Mouse (Mus musculus): ENCODE measurements around the gene Cacnb4. TPM values are rescaled to one million over a fixed set of nuclear protein-coding genes. Genes with fewer than 3 reads are reported as not detected.

Gene Cacnb4
- polyA plus RNA-seq, 1 experiment = 0.07 TPM

GRCm38 (mm10) chr2:52656722-52657121, 19.9 kb downstream of the Cacnb4 start:
- Histone ChIP-seq H3K27ac (ENCODE audit: insufficient read depth, low read depth, low read length) (no peak overlapping the region), H3K4me1 (ENCODE audit: control insufficient read depth, insufficient read depth, low read length) (no peaks in the 10 kb centered on the region), H3K4me3 (ENCODE audit: insufficient read depth, low read length) (no peak overlapping the region)
- TF ChIP-seq CTCF (IDR thresholded peaks at IDR 0.05; ENCODE audit: low read depth, low read length) (no peak), POLR2A (IDR thresholded peaks at IDR 0.05; ENCODE audit: borderline replicate concordance, low read depth, low read length) (no peak)

DNA sequence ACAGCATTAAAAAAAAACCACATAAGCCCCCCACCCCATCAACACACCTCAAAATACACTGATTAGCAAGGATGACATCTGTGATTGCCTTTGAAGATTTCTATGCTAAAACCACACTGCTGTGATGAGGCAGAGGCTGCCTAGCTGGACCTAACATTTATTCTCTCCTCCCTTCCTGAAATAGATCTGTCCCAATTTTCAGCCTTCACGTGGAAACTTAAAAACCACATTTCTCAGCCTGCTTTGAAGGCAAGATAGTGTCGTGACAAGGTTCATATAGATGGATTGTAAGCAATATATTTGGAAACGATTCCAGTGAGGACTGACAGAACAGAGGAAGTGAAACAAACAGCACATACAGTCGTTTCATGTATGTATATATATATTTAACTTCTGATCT, 22.1 kb downstream of the Cacnb4 start:
- TF ChIP-seq POLR2A (IDR thresholded peaks at IDR 0.05; ENCODE audit: borderline replicate concordance, low read depth, low read length) = no peak
- TF ChIP-seq CTCF (IDR thresholded peaks at IDR 0.05; ENCODE audit: low read depth, low read length) = no peak

GRCm38 (mm10) chr2:52651547-52651946, 25.1 kb downstream of the Cacnb4 start:
- no peak overlapping the region for H3K4me3 ChIP-seq (ENCODE audit: insufficient read depth, low read length)
- H3K27ac ChIP-seq (ENCODE audit: insufficient read depth, low read depth, low read length) = no peak overlapping the region
- TF ChIP-seq CTCF (IDR thresholded peaks at IDR 0.05; ENCODE audit: low read depth, low read length) (no peak), POLR2A (IDR thresholded peaks at IDR 0.05; ENCODE audit: borderline replicate concordance, low read depth, low read length) (no peak)
- H3K4me1 ChIP-seq (ENCODE audit: control insufficient read depth, insufficient read depth, low read length) = peaks cover 3% of the 10 kb centered on the region

More for the DNA sequence above, 22.1 kb downstream of the Cacnb4 start:
- H3K27ac ChIP-seq (ENCODE audit: insufficient read depth, low read depth, low read length) = no peak overlapping the region
- no peaks in the 10 kb centered on the region for H3K4me1 ChIP-seq (ENCODE audit: control insufficient read depth, insufficient read depth, low read length)
- H3K4me3 ChIP-seq (ENCODE audit: insufficient read depth, low read length) = no peak overlapping the region

DNA sequence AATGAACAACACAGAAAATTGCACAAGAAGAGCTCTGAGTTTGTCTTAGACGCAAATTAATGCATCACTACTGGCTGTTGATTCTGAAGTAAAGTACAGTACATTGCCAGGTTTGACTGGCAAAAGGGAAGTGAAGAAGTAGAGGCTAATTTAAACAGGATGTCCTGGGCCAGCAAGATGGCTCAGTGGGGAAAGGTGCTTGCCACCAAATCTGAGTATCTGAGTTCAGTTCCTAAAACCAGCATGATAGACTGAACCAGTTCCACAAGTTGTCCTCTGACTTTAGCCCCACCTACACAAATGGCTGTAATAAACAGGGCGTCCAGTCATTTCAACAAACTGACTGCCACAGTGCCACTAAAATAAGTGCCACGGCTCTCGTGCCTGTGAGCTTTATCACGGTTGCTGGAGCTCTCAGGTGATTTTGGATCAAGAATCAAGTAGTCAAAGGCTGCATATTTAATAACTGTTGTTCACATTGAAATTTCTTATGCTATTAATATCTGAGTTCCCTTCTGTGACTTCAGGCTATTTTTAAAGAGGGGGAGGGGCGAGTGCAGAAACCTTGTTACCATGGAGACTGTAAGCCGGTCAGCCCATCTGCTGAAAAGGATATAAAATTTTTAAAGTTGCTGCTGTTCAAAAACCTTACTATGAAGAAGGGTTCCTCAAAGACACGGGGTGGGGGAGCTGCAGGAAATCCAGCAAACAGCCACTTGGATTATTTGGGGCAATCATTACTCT, 29.2 kb downstream of the Cacnb4 start:
- no peak overlapping the region for H3K27ac ChIP-seq (ENCODE audit: insufficient read depth, low read depth, low read length)
- H3K4me1 ChIP-seq (ENCODE audit: control insufficient read depth, insufficient read depth, low read length) = peaks cover 3% of the 10 kb centered on the region
- TF ChIP-seq CTCF (IDR thresholded peaks at IDR 0.05; ENCODE audit: low read depth, low read length) = no peak
- no peak for TF ChIP-seq POLR2A (IDR thresholded peaks at IDR 0.05; ENCODE audit: borderline replicate concordance, low read depth, low read length)

GRCm38 (mm10) chr2:52643657-52644056, 33.0 kb downstream of the Cacnb4 start:
- TF ChIP-seq POLR2A (IDR thresholded peaks at IDR 0.05; ENCODE audit: borderline replicate concordance, low read depth, low read length) (no peak), CTCF (IDR thresholded peaks at IDR 0.05; ENCODE audit: low read depth, low read length) (no peak)
- no peak overlapping the region for H3K4me3 ChIP-seq (ENCODE audit: insufficient read depth, low read length)
- H3K4me1 ChIP-seq (ENCODE audit: control insufficient read depth, insufficient read depth, low read length) = peaks cover 3% of the 10 kb centered on the region
- no peak overlapping the region for H3K27ac ChIP-seq (ENCODE audit: insufficient read depth, low read depth, low read length)

More for the DNA sequence above, 29.2 kb downstream of the Cacnb4 start:
- no peak overlapping the region for H3K4me3 ChIP-seq (ENCODE audit: insufficient read depth, low read length)

- TF ChIP-seq CTCF (IDR thresholded peaks at IDR 0.05; ENCODE audit: low read depth, low read length) = no peak
- no peak for TF ChIP-seq POLR2A (IDR thresholded peaks at IDR 0.05; ENCODE audit: borderline replicate concordance, low read depth, low read length)
- H3K27ac ChIP-seq (ENCODE audit: insufficient read depth, low read depth, low read length) = no peak overlapping the region
- no peaks in the 10 kb centered on the region for H3K4me1 ChIP-seq (ENCODE audit: control insufficient read depth, insufficient read depth, low read length)
- H3K4me3 ChIP-seq (ENCODE audit: insufficient read depth, low read length) = no peak overlapping the region
These were observed 37.1 kb downstream of the Cacnb4 start for GRCm38 (mm10) chr2:52639530-52639875.

DNA sequence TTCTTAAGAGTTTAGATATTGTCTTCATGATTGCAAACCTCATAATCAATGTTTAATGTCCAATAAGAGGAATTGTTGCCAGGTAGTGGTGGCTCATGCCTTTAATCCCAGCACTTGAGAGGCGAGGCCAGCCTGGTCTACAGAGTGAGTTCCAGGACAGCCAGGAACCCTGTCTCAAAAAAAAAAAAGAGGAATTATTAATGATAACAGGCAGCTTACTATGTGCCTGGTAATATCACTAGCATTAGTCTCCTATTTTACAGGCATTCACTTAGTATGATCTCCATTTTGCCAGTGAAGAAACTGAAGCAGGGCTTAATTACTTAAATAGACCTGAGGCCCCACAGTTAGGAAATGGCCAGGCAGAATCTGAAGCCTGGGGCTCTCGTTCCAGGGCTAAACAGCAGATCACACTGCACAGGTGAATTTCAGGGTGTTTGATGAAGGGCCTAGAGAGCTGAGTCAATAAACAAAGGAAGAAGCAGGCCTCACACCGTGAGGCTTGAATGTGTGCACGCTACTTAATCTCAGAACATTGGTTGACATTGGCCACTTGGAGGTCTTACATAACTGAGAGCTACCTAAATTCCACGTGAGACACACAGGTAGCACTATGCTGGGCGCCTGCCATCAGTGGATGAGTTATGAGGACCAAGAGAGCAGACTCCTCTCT, 37.6 kb downstream of the Cacnb4 start:
- TF ChIP-seq CTCF (IDR thresholded peaks at IDR 0.05; ENCODE audit: low read depth, low read length) = no peak
- TF ChIP-seq POLR2A (IDR thresholded peaks at IDR 0.05; ENCODE audit: borderline replicate concordance, low read depth, low read length) = no peak
- Histone ChIP-seq H3K4me1 (ENCODE audit: control insufficient read depth, insufficient read depth, low read length) (no peaks in the 10 kb centered on the region), H3K27ac (ENCODE audit: insufficient read depth, low read depth, low read length) (no peak overlapping the region), H3K4me3 (ENCODE audit: insufficient read depth, low read length) (no peak overlapping the region)

- Histone ChIP-seq H3K4me3 (ENCODE audit: insufficient read depth, low read length) (no peak overlapping the region), H3K4me1 (ENCODE audit: control insufficient read depth, insufficient read depth, low read length) (no peaks in the 10 kb centered on the region), H3K27ac (ENCODE audit: insufficient read depth, low read depth, low read length) (no peak overlapping the region)
- TF ChIP-seq POLR2A (IDR thresholded peaks at IDR 0.05; ENCODE audit: borderline replicate concordance, low read depth, low read length) (no peak), CTCF (IDR thresholded peaks at IDR 0.05; ENCODE audit: low read depth, low read length) (no peak)
These were observed 38.4 kb downstream of the Cacnb4 start for GRCm38 (mm10) chr2:52638226-52638625.

GRCm38 (mm10) chr2:52636051-52636450, 40.6 kb downstream of the Cacnb4 start:
- TF ChIP-seq POLR2A (IDR thresholded peaks at IDR 0.05; ENCODE audit: borderline replicate concordance, low read depth, low read length) (no peak), CTCF (IDR thresholded peaks at IDR 0.05; ENCODE audit: low read depth, low read length) (no peak)
- Histone ChIP-seq H3K4me3 (ENCODE audit: insufficient read depth, low read length) (no peak overlapping the region), H3K27ac (ENCODE audit: insufficient read depth, low read depth, low read length) (no peak overlapping the region), H3K4me1 (ENCODE audit: control insufficient read depth, insufficient read depth, low read length) (no peaks in the 10 kb centered on the region)

DNA sequence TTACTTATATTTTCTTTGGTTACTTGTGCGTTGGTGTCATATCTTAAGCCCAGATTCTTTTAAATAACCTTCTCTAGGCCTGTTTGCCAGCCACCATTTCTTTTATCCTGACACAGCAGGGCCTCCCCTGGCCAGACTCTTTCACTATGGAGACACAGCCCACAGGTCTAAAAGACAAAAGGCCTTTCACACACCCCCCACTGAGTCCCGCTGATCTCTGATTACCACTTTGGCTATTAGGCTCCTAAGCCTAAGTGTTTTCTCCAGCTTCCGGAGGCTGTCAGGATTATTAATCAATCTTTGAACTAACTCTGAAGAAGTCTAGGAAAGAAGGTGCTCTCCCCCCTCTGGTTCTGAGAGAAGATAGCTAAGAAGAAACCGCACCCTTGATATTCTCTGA, 41.3 kb downstream of the Cacnb4 start:
- no peaks in the 10 kb centered on the region for H3K4me1 ChIP-seq (ENCODE audit: control insufficient read depth, insufficient read depth, low read length)
- H3K4me3 ChIP-seq (ENCODE audit: insufficient read depth, low read length) = no peak overlapping the region
- TF ChIP-seq CTCF (IDR thresholded peaks at IDR 0.05; ENCODE audit: low read depth, low read length) = no peak
- no peak for TF ChIP-seq POLR2A (IDR thresholded peaks at IDR 0.05; ENCODE audit: borderline replicate concordance, low read depth, low read length)
- H3K27ac ChIP-seq (ENCODE audit: insufficient read depth, low read depth, low read length) = no peak overlapping the region

Data from bone marrow macrophage, adult 2 months (primary cell).